Mouse (Mus musculus) liver, adult 2 months (tissue): Measurements from ENCODE around the gene Tmem156. TPM values are rescaled to one million over a fixed set of nuclear protein-coding genes. Genes with fewer than 3 reads are reported as not detected.
A peak's percentile ranks its signal among the peaks of the same experiment; 100 is the strongest.

Experiments used
- DNase-seq: peaks from one replicate; pipeline ENCODE4 v3.0.0-alpha.2; 2011; ENCODE audit warnings: low read depth, low spot score; ENCODE audit errors: extremely low read depth
- H3K27ac ChIP-seq: fragments of 200-500 bp; replicated peaks from 2 replicates; pipeline ENCODE4 v1.5.1; 2012; ENCODE audit warnings: low read depth, mild to moderate bottlenecking, control low read depth, inconsistent platforms, low read length; ENCODE audit not compliant: insufficient read depth
- H3K27me3 ChIP-seq: fragments of 200-500 bp; 2 replicates; pipeline ENCODE4 v1.6.1; 2012; ENCODE audit warnings: mild to moderate bottlenecking, moderate library complexity, low read length, inconsistent platforms; ENCODE audit not compliant: control insufficient read depth, insufficient read depth
- H3K36me3 ChIP-seq: fragments of 200-500 bp; 2 replicates; pipeline ENCODE4 v1.6.1; 2012; ENCODE audit warnings: low read length, inconsistent platforms; ENCODE audit not compliant: control insufficient read depth, insufficient read depth
- H3K4me1 ChIP-seq: fragments of 200-500 bp; 2 replicates; pipeline ENCODE4 v1.6.1; 2011; ENCODE audit warnings: low read length; ENCODE audit not compliant: control insufficient read depth, insufficient read depth
- H3K4me3 ChIP-seq: fragments of 200-500 bp; 2 replicates; pipeline ENCODE4 v1.5.1; 2011; ENCODE audit warnings: low read depth, mild to moderate bottlenecking, control low read depth, low read length, moderate library complexity; ENCODE audit not compliant: insufficient read depth
- H3K79me2 ChIP-seq: fragments of 200-500 bp; 2 replicates; pipeline ENCODE4 v1.6.1; 2012; ENCODE audit warnings: inconsistent platforms, mild to moderate bottlenecking, low read length, moderate library complexity; ENCODE audit not compliant: control insufficient read depth, insufficient read depth
- H3K9ac ChIP-seq: fragments of 200-500 bp; 2 replicates; pipeline ENCODE4 v1.6.1; 2012; ENCODE audit warnings: low read depth, mild to moderate bottlenecking, control low read depth, inconsistent platforms, low read length
- CTCF ChIP-seq: fragments of 200-500 bp; IDR thresholded peaks from 2 replicates; pipeline ENCODE4 v1.5.1; 2011; ENCODE audit warnings: low read depth, low read length, control low read depth
- POLR2A ChIP-seq: fragments of 200-500 bp; IDR thresholded peaks from 2 replicates; pipeline ENCODE4 v1.6.1; 2011; ENCODE audit warnings: low read length, control low read depth; ENCODE audit not compliant: insufficient read depth; ENCODE audit errors: extremely low read depth
- WGBS: fragments of 180-500 bp; shearing (Covaris S2); methylation state at CpG from one replicate; pipeline ENCODE4 v1.1.7; 2018; 5-methylcytosine and 5-hydroxymethylcytosine counted together
- polyA plus RNA-seq: library from polyadenylated mRNA; depleted of rRNA; stranded (reverse); fragments of >200 nt; gene quantifications from 2 replicates; pipeline ENCODE4 v1.2.3, GENCODE M21; 2012
- total RNA-seq: library from RNA; depleted of rRNA; stranded (reverse); fragments of >200 nt; gene quantifications from 2 replicates; pipeline ENCODE4 v1.2.3, GENCODE M21; 2014

The Tmem156 gene
- total and polyA plus RNA-seq, 2 experiments, result 0.65 TPM; not detected in 1

- 36% methylated on average over 6 of the region's 6 CpGs for WGBS
- peak; percentile 97 for DNase-seq
These were observed 46.1 kb downstream of the Tmem156 start for GRCm38 (mm10) chr5:65045642-65046370.

GRCm38 (mm10) chr5:65043407-65043895, 48.5 kb downstream of the Tmem156 start:
- no peaks in the 10 kb centered on the region for H3K27me3 ChIP-seq
- H3K27ac ChIP-seq, result no peak overlapping the region
- no peak overlapping the region for H3K9ac ChIP-seq
- 83% methylated on average over 11 of the region's 11 CpGs for WGBS
- peak; percentile 9 for DNase-seq
- no peaks in the 10 kb centered on the region for H3K36me3 ChIP-seq
- H3K4me1 ChIP-seq, result peaks cover 3% of the 10 kb centered on the region; the same call in 1 of the 2 replicates
- no peak for TF ChIP-seq POLR2A
- TF ChIP-seq CTCF, result no peak
- H3K79me2 ChIP-seq, result no peaks in the 10 kb centered on the region
- H3K4me3 ChIP-seq, result no peak overlapping the region

More at GRCm38 (mm10) chr5:65045642-65046370, 46.1 kb downstream of the Tmem156 start:
- Histone ChIP-seq H3K27me3 (no peaks in the 10 kb centered on the region), H3K4me3 (no peak overlapping the region), H3K27ac (no peak overlapping the region), H3K4me1 (peaks cover 3% of the 10 kb centered on the region; the same call in 1 of the 2 replicates), H3K79me2 (no peaks in the 10 kb centered on the region), H3K9ac (no peak overlapping the region), H3K36me3 (no peaks in the 10 kb centered on the region)
- no peak for TF ChIP-seq CTCF
- no peak for TF ChIP-seq POLR2A

GRCm38 (mm10) chr5:65040463-65040862, 51.5 kb downstream of the Tmem156 start:
- no peak overlapping the region for H3K4me3 ChIP-seq
- no peaks in the 10 kb centered on the region for H3K79me2 ChIP-seq
- H3K27ac ChIP-seq, result no peak overlapping the region
- no peak for TF ChIP-seq POLR2A
- TF ChIP-seq CTCF, result peak; percentile 74
- no peak for DNase-seq
- 87% methylated on average over 5 of the region's 5 CpGs for WGBS
- no peaks in the 10 kb centered on the region for H3K4me1 ChIP-seq
- no peaks in the 10 kb centered on the region for H3K27me3 ChIP-seq
- H3K9ac ChIP-seq, result no peak overlapping the region
- peaks cover 6% of the 10 kb centered on the region; the same call in 1 of the 2 replicates for H3K36me3 ChIP-seq

DNA sequence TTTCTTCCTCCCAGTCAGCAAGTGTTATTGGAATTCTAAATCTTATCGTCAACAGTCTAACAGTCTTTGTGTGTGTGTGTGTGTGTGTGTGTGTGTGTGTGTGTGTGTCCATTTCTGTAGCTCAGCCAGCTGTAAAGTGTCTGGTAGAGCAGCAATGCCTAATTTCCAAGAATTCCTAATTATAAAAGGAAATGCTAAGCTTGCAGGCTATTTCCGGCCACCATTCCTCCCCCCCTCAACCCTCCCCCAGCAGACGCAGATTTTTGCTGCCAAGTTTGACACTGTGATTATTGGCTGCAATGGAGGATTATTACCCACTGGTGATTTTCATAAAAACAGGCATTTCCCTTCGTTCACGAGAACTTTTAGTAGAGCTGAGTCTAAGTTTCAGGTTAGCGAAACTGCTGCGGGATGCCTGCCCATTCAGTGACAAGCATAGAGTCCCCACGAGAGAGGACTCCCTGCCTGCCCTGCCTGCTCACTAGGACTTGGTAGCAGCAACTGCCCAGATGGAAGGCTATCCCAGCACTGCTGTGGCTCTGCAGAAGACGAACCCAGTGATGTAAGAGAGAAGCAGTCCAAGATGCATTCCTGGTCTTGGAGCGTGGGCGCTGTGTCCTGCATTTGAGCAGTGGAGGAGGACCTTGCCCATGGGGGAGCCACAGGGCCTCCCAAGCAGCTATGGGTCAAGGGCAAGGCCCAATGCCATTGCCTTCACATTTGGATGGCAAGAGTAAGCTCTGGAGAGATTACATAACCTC, 52.9 kb downstream of the Tmem156 start:
- TF ChIP-seq CTCF (no peak), POLR2A (no peak)
- H3K36me3 ChIP-seq, result peaks cover 9% of the 10 kb centered on the region; the same call in 1 of the 2 replicates
- peak; percentile 19 for DNase-seq
- H3K4me3 ChIP-seq, result no peak overlapping the region
- H3K79me2 ChIP-seq, result no peaks in the 10 kb centered on the region
- H3K27me3 ChIP-seq, result no peaks in the 10 kb centered on the region
- H3K27ac ChIP-seq, result peak overlapping the region; percentile 21
- WGBS, result 80% methylated on average over 11 of the region's 11 CpGs
- H3K9ac ChIP-seq, result no peak overlapping the region
- H3K4me1 ChIP-seq, result no peaks in the 10 kb centered on the region

DNA sequence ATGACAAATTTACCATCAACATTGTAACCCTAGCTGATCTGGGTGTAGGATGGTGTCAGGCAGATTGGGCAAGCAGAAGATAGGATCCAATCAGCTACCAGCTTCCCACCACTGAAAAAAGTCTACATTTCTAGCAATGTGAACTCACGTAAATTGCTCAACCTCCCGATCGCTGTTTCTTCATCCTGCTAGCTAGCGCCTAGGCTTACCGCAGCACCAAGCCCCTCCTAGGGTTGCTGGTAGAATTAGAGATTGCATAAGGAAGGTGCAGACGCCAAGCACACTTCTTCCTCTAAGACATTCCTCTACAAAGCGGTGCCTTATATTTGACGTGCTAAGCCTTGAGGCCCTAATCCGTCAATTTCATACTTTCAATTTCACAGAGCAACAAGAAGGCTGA, 53.6 kb downstream of the Tmem156 start:
- H3K4me3 ChIP-seq, result no peak overlapping the region

More for the DNA sequence above, 53.6 kb downstream of the Tmem156 start:
- no peaks in the 10 kb centered on the region for H3K79me2 ChIP-seq
- DNase-seq, result peak; percentile 20
- peaks cover 9% of the 10 kb centered on the region; the same call in 1 of the 2 replicates for H3K36me3 ChIP-seq
- H3K4me1 ChIP-seq, result no peaks in the 10 kb centered on the region
- H3K9ac ChIP-seq, result no peak overlapping the region; the same call in 1 of the 2 replicates
- TF ChIP-seq POLR2A (no peak), CTCF (no peak)
- H3K27ac ChIP-seq, result peak overlapping the region; percentile 46
- 59% methylated on average over 9 of the region's 9 CpGs for WGBS
- no peaks in the 10 kb centered on the region for H3K27me3 ChIP-seq
